In genomic region chr1:76258217-76258616, GRCm38 (mm10) we compare ENCODE assay signal across 13 mouse cellular contexts.
"Had no signal": no experiment of that assay in that cellular context is flagged by ENCODE, and none has a peak within 500 bp of the region (broad histone marks: within the 10 kb centered on the region; RNA-seq: fewer than 3 reads in every experiment).

No protein-coding gene starts in this region.

- H3K36me3 ChIP-seq: limb, embryonic 13.5 days; midbrain, embryonic 10.5 days; neural tube, embryonic 15.5 days had no signal

- H3K27me3 ChIP-seq: limb, embryonic 13.5 days; neural tube, embryonic 15.5 days had no signal

- H3K4me3 ChIP-seq: layer of hippocampus, adult 2 months; limb, embryonic 13.5 days; midbrain, embryonic 10.5 days; myocyte; neural tube, embryonic 15.5 days had no signal

- H3K27ac ChIP-seq: layer of hippocampus, adult 2 months; limb, embryonic 13.5 days; liver, embryonic 14.5 days; midbrain, embryonic 10.5 days; neural tube, embryonic 15.5 days had no signal

- H3K4me1 ChIP-seq: midbrain, embryonic 10.5 days; neural tube, embryonic 15.5 days had no signal

- DNase-seq: left cerebral cortex, postnatal 4 days; lung, adult 18-20 months; lung, postnatal 36 days; midbrain, embryonic 14.5 days; right cerebral cortex, adult 18-20 months; right cerebral cortex, postnatal 25 days; thymus, postnatal 36 days had no signal

- H3K4me2 ChIP-seq: limb, embryonic 13.5 days; neural tube, embryonic 15.5 days had no signal

- H3K9ac ChIP-seq: limb, embryonic 13.5 days; liver, embryonic 14.5 days; neural tube, embryonic 15.5 days had no signal

- H3K9me3 ChIP-seq: limb, embryonic 13.5 days; midbrain, embryonic 10.5 days; neural tube, embryonic 15.5 days had no signal
